In genomic region chr17:24689251-24690081, GRCm38 (mm10) we compare ENCODE assay signal across 8 mouse cellular contexts. TPM values are rescaled to one million over a fixed set of nuclear protein-coding genes. Genes with fewer than 3 reads are reported as not detected.
DNase-seq lines count a peak whose midpoint lies in the region; ATAC-seq lines count a peak whose summit lies in the region.

Syngr3 (minus strand) TSS chr17:24689955.

- H3K9me3 ChIP-seq in hindbrain, embryonic 16.5 days (ENCODE audit: control insufficient read depth, low read length), result no peaks in the 10 kb centered on the region
- H3K9me3 ChIP-seq in midbrain, embryonic 10.5 days (replicated peaks), result no peaks in the 10 kb centered on the region

- H3K36me3 ChIP-seq in hindbrain, embryonic 16.5 days (ENCODE audit: control insufficient read depth, insufficient read depth, low read length), result peaks cover 20% of the 10 kb centered on the region
- peaks cover 23% of the 10 kb centered on the region for H3K36me3 ChIP-seq in midbrain, embryonic 10.5 days

- ATAC-seq in hindbrain, embryonic 16.5 days, result peak; percentile 73
- ATAC-seq in erythroid progenitor cell, adult 5-6 weeks (replicated peaks; ENCODE audit: low FRiP score, poor library complexity, severe bottlenecking), result no peak

- DNase-seq in gastrocnemius, postnatal 10 days, result peak; percentile 14
- DNase-seq in gastrocnemius, adult 18-20 months (ENCODE audit: low spot score), result no peak
- DNase-seq in urinary bladder, adult 2 months (ENCODE audit: low spot score), result peak; percentile 18
- no peak for DNase-seq in urinary bladder, postnatal 36 days (ENCODE audit: low spot score in 2 of 2)
- DNase-seq in midbrain, embryonic 10.5 days (ENCODE audit: low spot score), result peak; percentile 55
- DNase-seq in kidney, adult 8-10 months, result no peak

- H3K9ac ChIP-seq in hindbrain, embryonic 16.5 days (ENCODE audit: low read depth, low read length), result peak within 1 kb of the TSS; percentile 83

- peak within 1 kb of the TSS; percentile 66 for H3K4me3 ChIP-seq in hindbrain, embryonic 16.5 days (ENCODE audit: low read length)
- peak within 1 kb of the TSS; percentile 81 for H3K4me3 ChIP-seq in midbrain, embryonic 10.5 days

- WGBS in hindbrain, embryonic 16.5 days, result under 1% methylated on average over 55 of the region's 55 CpGs
- under 1% methylated on average over 55 of the region's 55 CpGs for WGBS in midbrain, embryonic 10.5 days

- peak within 1 kb of the TSS; percentile 90 for H3K27ac ChIP-seq in hindbrain, embryonic 16.5 days (ENCODE audit: low read depth, low read length)
- peak within 1 kb of the TSS; percentile 80 for H3K27ac ChIP-seq in midbrain, embryonic 10.5 days (replicated peaks)

- peaks cover 4% of the 10 kb centered on the region; the same call in 1 of the 2 replicates for H3K27me3 ChIP-seq in hindbrain, embryonic 16.5 days (replicated peaks; ENCODE audit: control insufficient read depth, insufficient read depth, low read length)
- peaks cover 68% of the 10 kb centered on the region for H3K27me3 ChIP-seq in midbrain, embryonic 10.5 days (ENCODE audit: low read depth, poor library complexity, severe bottlenecking)

- H3K4me2 ChIP-seq in hindbrain, embryonic 16.5 days (ENCODE audit: low read length), result peak within 1 kb of the TSS; percentile 72

- H3K4me1 ChIP-seq in hindbrain, embryonic 16.5 days (ENCODE audit: control insufficient read depth, insufficient read depth, low read depth, low read length), result peaks cover 29% of the 10 kb centered on the region
- peaks cover 36% of the 10 kb centered on the region for H3K4me1 ChIP-seq in midbrain, embryonic 10.5 days

RNA-seq across cellular contexts. Expression of gene Syngr3, which starts in this region (rescaled TPM):
- under 1 TPM; 0.16 to 0.52 TPM for total RNA-seq in gastrocnemius, postnatal 10 days (2021)
- under 1 TPM in 1 of 2 experiments, not detected in 1; 0.14 TPM for total RNA-seq in gastrocnemius, adult 18-20 months (2021)
- 0.58 and 0.62 TPM in 2 replicates for polyA plus RNA-seq in urinary bladder, adult 2 months (2012; rRNA removed)
- 272 and 319 TPM in 2 replicates for polyA plus RNA-seq in hindbrain, embryonic 16.5 days (2015; fragmentation: Nextera tagmentation; extraction: Ambion mirVana)
- polyA plus RNA-seq in midbrain, embryonic 10.5 days (2016; fragmentation: Nextera tagmentation; extraction: Ambion mirVana), result 10.3 and 16.1 TPM in 2 replicates
- not detected in 2 replicates for total RNA-seq in erythroid progenitor cell, adult 5-6 weeks (2015; ENCODE audit: low replicate concordance)
- total RNA-seq in erythroid progenitor cell, adult 5-6 weeks (2017; ENCODE audit: low replicate concordance), result not detected in 2 replicates

Comparison
In these comparisons a context has a peak if more than half of its experiments do, and no peak if none do; other contexts are left out.
1. RNA of gene Syngr3 (polyA plus RNA-seq): 272 to 319 TPM in hindbrain, embryonic 16.5 days; 10.3 to 16.1 TPM in midbrain, embryonic 10.5 days and 0.58 to 0.62 TPM in urinary bladder, adult 2 months; every median in the first group is over 10 times any median in the second.
2. Peak in DNase-seq in gastrocnemius, postnatal 10 days; RNA of the gene not detected or under 1 TPM.
3. Peak in DNase-seq in urinary bladder, adult 2 months; RNA of the gene not detected or under 1 TPM.